Mouse (Mus musculus): ENCODE results near the gene Parp6. TPM values are rescaled to one million over a fixed set of nuclear protein-coding genes. Genes with fewer than 3 reads are reported as not detected.

Parp6 gene
- total and polyA plus RNA-seq, 2 experiments from 2014 or later: 13.7 to 22.5 TPM

- Histone ChIP-seq H3K9me3 (replicated peaks; ENCODE audit: control insufficient read depth, low read length) (no peaks in the 10 kb centered on the region), H3K36me3 (replicated peaks; ENCODE audit: control insufficient read depth, insufficient read depth, low read length) (no peaks in the 10 kb centered on the region; the same call in 1 of the 2 replicates), H3K27ac (ENCODE audit: low read depth) (peak overlapping the region; percentile 98), H3K4me1 (ENCODE audit: control insufficient read depth, insufficient read depth) (peaks cover 37% of the 10 kb centered on the region), H3K4me2 (ENCODE audit: low read depth, low read length) (peak overlapping the region; percentile 63), H3K4me3 (ENCODE audit: low read depth, low read length) (peak overlapping the region; percentile 90), H3K9ac (replicated peaks; ENCODE audit: low read depth, low read length) (peak overlapping the region; percentile 75), H3K27me3 (ENCODE audit: control insufficient read depth, insufficient read depth, low read length) (no peaks in the 10 kb centered on the region)
- DNase-seq (ENCODE audit: low spot score) (peak; percentile 78), ATAC-seq (ENCODE audit: insufficient read depth, low read depth) (peak; percentile 15; the same call in 1 of the 2 replicates)
- TF ChIP-seq CTCF (IDR thresholded peaks at IDR 0.05; ENCODE audit: low read depth): peak; percentile 32
- no peak for TF ChIP-seq EP300 (IDR thresholded peaks at IDR 0.05; ENCODE audit: low read depth)
- under 1% methylated on average over 65 of the region's 65 CpGs for WGBS
Measured at GRCm38 (mm10) chr9:59656635-59657617, 39.8 kb downstream of the Parp6 start.

- Histone ChIP-seq H3K9me3 (replicated peaks; ENCODE audit: control insufficient read depth, low read length) (no peaks in the 10 kb centered on the region), H3K36me3 (replicated peaks; ENCODE audit: control insufficient read depth, insufficient read depth, low read length) (peaks cover 4% of the 10 kb centered on the region; the same call in 1 of the 2 replicates), H3K27me3 (ENCODE audit: control insufficient read depth, insufficient read depth, low read length) (no peaks in the 10 kb centered on the region), H3K27ac (ENCODE audit: low read depth) (peak overlapping the region; percentile 98), H3K9ac (replicated peaks; ENCODE audit: low read depth, low read length) (peak overlapping the region; percentile 75), H3K4me1 (ENCODE audit: control insufficient read depth, insufficient read depth) (peaks cover 47% of the 10 kb centered on the region), H3K4me2 (ENCODE audit: low read depth, low read length) (peak overlapping the region; percentile 63), H3K4me3 (ENCODE audit: low read depth, low read length) (peak overlapping the region; percentile 90)
- no peak for TF ChIP-seq EP300 (IDR thresholded peaks at IDR 0.05; ENCODE audit: low read depth)
- TF ChIP-seq CTCF (IDR thresholded peaks at IDR 0.05; ENCODE audit: low read depth): no peak
- 12% methylated on average over 4 of the region's 4 CpGs for WGBS
- no peak for ATAC-seq (ENCODE audit: insufficient read depth, low read depth)
- no peak for DNase-seq (ENCODE audit: low spot score)
Measured at GRCm38 (mm10) chr9:59658146-59658545, 41.1 kb downstream of the Parp6 start.

GRCm38 (mm10) chr9:59659036-59660026 is 42.2 kb downstream of the Parp6 start:
- peaks cover 4% of the 10 kb centered on the region; the same call in 1 of the 2 replicates for H3K36me3 ChIP-seq (replicated peaks; ENCODE audit: control insufficient read depth, insufficient read depth, low read length)
- H3K9me3 ChIP-seq (replicated peaks; ENCODE audit: control insufficient read depth, low read length): no peaks in the 10 kb centered on the region
- peak; percentile 86 for DNase-seq (ENCODE audit: low spot score)
- peaks cover 57% of the 10 kb centered on the region for H3K4me1 ChIP-seq (ENCODE audit: control insufficient read depth, insufficient read depth)
- TF ChIP-seq CTCF (IDR thresholded peaks at IDR 0.05; ENCODE audit: low read depth) (peak; percentile 73), EP300 (IDR thresholded peaks at IDR 0.05; ENCODE audit: low read depth) (no peak)
- no peaks in the 10 kb centered on the region for H3K27me3 ChIP-seq (ENCODE audit: control insufficient read depth, insufficient read depth, low read length)
- H3K9ac ChIP-seq (replicated peaks; ENCODE audit: low read depth, low read length): no peak overlapping the region; the same call in 1 of the 2 replicates
- H3K4me3 ChIP-seq (ENCODE audit: low read depth, low read length): peak overlapping the region; percentile 90
- WGBS: 11% methylated on average over 14 of the region's 14 CpGs
- peak overlapping the region; percentile 63 for H3K4me2 ChIP-seq (ENCODE audit: low read depth, low read length)
- ATAC-seq (ENCODE audit: insufficient read depth, low read depth): 0 out of 2 replicates have a peak, but pooled peaks have one; percentile 22
- H3K27ac ChIP-seq (ENCODE audit: low read depth): peak overlapping the region; percentile 98

GRCm38 (mm10) chr9:59660421-59660820 is 43.3 kb downstream of the Parp6 start:
- Histone ChIP-seq H3K27me3 (ENCODE audit: control insufficient read depth, insufficient read depth, low read length) (no peaks in the 10 kb centered on the region), H3K9me3 (replicated peaks; ENCODE audit: control insufficient read depth, low read length) (no peaks in the 10 kb centered on the region), H3K4me2 (ENCODE audit: low read depth, low read length) (peak overlapping the region; percentile 63), H3K9ac (replicated peaks; ENCODE audit: low read depth, low read length) (peak overlapping the region; percentile 4; the same call in 1 of the 2 replicates), H3K4me3 (ENCODE audit: low read depth, low read length) (peak overlapping the region; percentile 90), H3K4me1 (ENCODE audit: control insufficient read depth, insufficient read depth) (peaks cover 61% of the 10 kb centered on the region), H3K27ac (ENCODE audit: low read depth) (peak overlapping the region; percentile 98), H3K36me3 (replicated peaks; ENCODE audit: control insufficient read depth, insufficient read depth, low read length) (peaks cover 8% of the 10 kb centered on the region)
- 15% methylated on average over 10 of the region's 10 CpGs for WGBS
- DNase-seq (ENCODE audit: low spot score): no peak
- ATAC-seq (ENCODE audit: insufficient read depth, low read depth): no peak
- TF ChIP-seq CTCF (IDR thresholded peaks at IDR 0.05; ENCODE audit: low read depth) (no peak), EP300 (IDR thresholded peaks at IDR 0.05; ENCODE audit: low read depth) (no peak)
